Mouse (Mus musculus): ENCODE results near the gene Hgfac. TPM values are rescaled to one million over a fixed set of nuclear protein-coding genes. Genes with fewer than 3 reads are reported as not detected.

The Hgfac gene
- polyA plus RNA-seq, 1 experiment from 2014 or later: 0.49 TPM

- Histone ChIP-seq H3K27me3 (ENCODE audit: control insufficient read depth, insufficient read depth, low read length) (no peaks in the 10 kb centered on the region), H3K9ac (ENCODE audit: low read length) (no peak overlapping the region), H3K36me3 (ENCODE audit: control insufficient read depth, insufficient read depth, low read length) (peaks cover 9% of the 10 kb centered on the region; the same call in 1 of the 2 replicates), H3K4me3 (ENCODE audit: control insufficient read depth in 1 of 2, insufficient read depth in 1 of 2, low read depth in 1 of 2, low read length in 2 of 2) (no peak overlapping the region), H3K4me1 (ENCODE audit: control insufficient read depth in 2 of 2, insufficient read depth in 2 of 2, low read length in 2 of 2) (peaks cover 12 to 20% of the 10 kb centered on the region in 2 experiments), H3K4me2 (ENCODE audit: low read length) (no peak overlapping the region), H3K9me3 (ENCODE audit: control insufficient read depth, low read length) (no peaks in the 10 kb centered on the region), H3K27ac (replicated peaks in 1 of 2; ENCODE audit: control insufficient read depth in 1 of 2, insufficient read depth in 1 of 2, low read depth in 2 of 2, low read length in 2 of 2) (no peak overlapping the region)
- 84% methylated on average over 3 of the region's 3 CpGs for WGBS
- ATAC-seq (ENCODE audit: insufficient number of reproducible peaks, insufficient read depth, low FRiP score, low read depth): no peak
Measured at GRCm38 (mm10) chr5:35005659-35006058, 35.6 kb upstream of the Hgfac start.

GRCm38 (mm10) chr5:35006599-35006998 is 34.7 kb upstream of the Hgfac start:
- H3K36me3 ChIP-seq (ENCODE audit: control insufficient read depth, insufficient read depth, low read length): peaks cover 5% of the 10 kb centered on the region; the same call in 1 of the 2 replicates
- no peak for ATAC-seq (ENCODE audit: insufficient number of reproducible peaks, insufficient read depth, low FRiP score, low read depth)
- H3K9ac ChIP-seq (ENCODE audit: low read length): no peak overlapping the region
- no peak overlapping the region for H3K27ac ChIP-seq (replicated peaks in 1 of 2; ENCODE audit: control insufficient read depth in 1 of 2, insufficient read depth in 1 of 2, low read depth in 2 of 2, low read length in 2 of 2)
- 82% methylated on average over 2 of the region's 2 CpGs for WGBS
- no peaks in the 10 kb centered on the region for H3K27me3 ChIP-seq (ENCODE audit: control insufficient read depth, insufficient read depth, low read length)
- no peak overlapping the region for H3K4me3 ChIP-seq (ENCODE audit: control insufficient read depth in 1 of 2, insufficient read depth in 1 of 2, low read depth in 1 of 2, low read length in 2 of 2)
- no peak overlapping the region for H3K4me2 ChIP-seq (ENCODE audit: low read length)
- H3K4me1 ChIP-seq (ENCODE audit: control insufficient read depth in 2 of 2, insufficient read depth in 2 of 2, low read length in 2 of 2): peaks cover 12 to 20% of the 10 kb centered on the region in 2 experiments
- H3K9me3 ChIP-seq (ENCODE audit: control insufficient read depth, low read length): no peaks in the 10 kb centered on the region

GRCm38 (mm10) chr5:35009163-35009562 is 32.1 kb upstream of the Hgfac start:
- Histone ChIP-seq H3K9me3 (ENCODE audit: control insufficient read depth, low read length) (no peaks in the 10 kb centered on the region), H3K4me2 (ENCODE audit: low read length) (no peak overlapping the region), H3K4me3 (ENCODE audit: control insufficient read depth in 1 of 2, insufficient read depth in 1 of 2, low read depth in 1 of 2, low read length in 2 of 2) (no peak overlapping the region), H3K9ac (ENCODE audit: low read length) (no peak overlapping the region), H3K36me3 (ENCODE audit: control insufficient read depth, insufficient read depth, low read length) (peaks cover 5% of the 10 kb centered on the region; the same call in 1 of the 2 replicates), H3K27ac (replicated peaks in 1 of 2; ENCODE audit: control insufficient read depth in 1 of 2, insufficient read depth in 1 of 2, low read depth in 2 of 2, low read length in 2 of 2) (no peak overlapping the region), H3K27me3 (ENCODE audit: control insufficient read depth, insufficient read depth, low read length) (no peaks in the 10 kb centered on the region), H3K4me1 (ENCODE audit: control insufficient read depth in 2 of 2, insufficient read depth in 2 of 2, low read length in 2 of 2) (peaks cover 6 to 15% of the 10 kb centered on the region in 2 experiments)
- no peak for ATAC-seq (ENCODE audit: insufficient number of reproducible peaks, insufficient read depth, low FRiP score, low read depth)
- 57% methylated on average over 4 of the region's 4 CpGs for WGBS

- Histone ChIP-seq H3K36me3 (ENCODE audit: control insufficient read depth, insufficient read depth, low read length) (peaks cover 4% of the 10 kb centered on the region; the same call in 1 of the 2 replicates), H3K4me1 (ENCODE audit: control insufficient read depth in 2 of 2, insufficient read depth in 2 of 2, low read length in 2 of 2) (peaks cover 6 to 15% of the 10 kb centered on the region in 2 experiments), H3K4me3 (ENCODE audit: control insufficient read depth in 1 of 2, insufficient read depth in 1 of 2, low read depth in 1 of 2, low read length in 2 of 2) (no peak overlapping the region), H3K27ac (replicated peaks in 1 of 2; ENCODE audit: control insufficient read depth in 1 of 2, insufficient read depth in 1 of 2, low read depth in 2 of 2, low read length in 2 of 2) (no peak overlapping the region), H3K4me2 (ENCODE audit: low read length) (no peak overlapping the region), H3K27me3 (ENCODE audit: control insufficient read depth, insufficient read depth, low read length) (no peaks in the 10 kb centered on the region), H3K9ac (ENCODE audit: low read length) (no peak overlapping the region), H3K9me3 (ENCODE audit: control insufficient read depth, low read length) (no peaks in the 10 kb centered on the region)
- WGBS: 57% methylated on average over 5 of the region's 5 CpGs
- ATAC-seq (ENCODE audit: insufficient number of reproducible peaks, insufficient read depth, low FRiP score, low read depth): no peak
Measured at GRCm38 (mm10) chr5:35010656-35011055, 30.7 kb upstream of the Hgfac start.

GRCm38 (mm10) chr5:35011156-35011923 is 30.0 kb upstream of the Hgfac start:
- no peaks in the 10 kb centered on the region for H3K27me3 ChIP-seq (ENCODE audit: control insufficient read depth, insufficient read depth, low read length)
- no peak overlapping the region for H3K4me3 ChIP-seq (ENCODE audit: control insufficient read depth in 1 of 2, insufficient read depth in 1 of 2, low read depth in 1 of 2, low read length in 2 of 2)
- WGBS: 97% methylated on average over 6 of the region's 6 CpGs
- H3K9me3 ChIP-seq (ENCODE audit: control insufficient read depth, low read length): no peaks in the 10 kb centered on the region
- H3K4me1 ChIP-seq (ENCODE audit: control insufficient read depth in 2 of 2, insufficient read depth in 2 of 2, low read length in 2 of 2): peaks cover 6 to 15% of the 10 kb centered on the region in 2 experiments
- H3K9ac ChIP-seq (ENCODE audit: low read length): no peak overlapping the region
- ATAC-seq (ENCODE audit: insufficient number of reproducible peaks, insufficient read depth, low FRiP score, low read depth): no peak
- no peak overlapping the region for H3K4me2 ChIP-seq (ENCODE audit: low read length)
- H3K27ac ChIP-seq (replicated peaks in 1 of 2; ENCODE audit: control insufficient read depth in 1 of 2, insufficient read depth in 1 of 2, low read depth in 2 of 2, low read length in 2 of 2): no peak overlapping the region
- 0 out of 2 replicates have a peak, but pooled peaks cover 3% of the 10 kb centered on the region for H3K36me3 ChIP-seq (ENCODE audit: control insufficient read depth, insufficient read depth, low read length)

GRCm38 (mm10) chr5:35014036-35014435 is 27.3 kb upstream of the Hgfac start:
- Histone ChIP-seq H3K9ac (ENCODE audit: low read length) (no peak overlapping the region), H3K4me3 (ENCODE audit: control insufficient read depth in 1 of 2, insufficient read depth in 1 of 2, low read depth in 1 of 2, low read length in 2 of 2) (no peak overlapping the region)

GRCm38 (mm10) chr5:35019673-35020300 is 21.5 kb upstream of the Hgfac start:
- Histone ChIP-seq H3K9ac (ENCODE audit: low read length) (no peak overlapping the region), H3K4me1 (ENCODE audit: control insufficient read depth in 2 of 2, insufficient read depth in 2 of 2, low read length in 2 of 2) (peaks cover 13 to 40% of the 10 kb centered on the region in 2 experiments), H3K36me3 (ENCODE audit: control insufficient read depth, insufficient read depth, low read length) (peaks cover 35% of the 10 kb centered on the region), H3K4me3 (ENCODE audit: control insufficient read depth in 1 of 2, insufficient read depth in 1 of 2, low read depth in 1 of 2, low read length in 2 of 2) (no peak overlapping the region), H3K27me3 (ENCODE audit: control insufficient read depth, insufficient read depth, low read length) (no peaks in the 10 kb centered on the region), H3K9me3 (ENCODE audit: control insufficient read depth, low read length) (no peaks in the 10 kb centered on the region), H3K27ac (replicated peaks in 1 of 2; ENCODE audit: control insufficient read depth in 1 of 2, insufficient read depth in 1 of 2, low read depth in 2 of 2, low read length in 2 of 2) (peak overlapping the region; percentile 13 to 27; a peak in 1 of 4 replicates), H3K4me2 (ENCODE audit: low read length) (no peak overlapping the region)
- WGBS: 57% methylated on average over 9 of the region's 9 CpGs
- no peak for ATAC-seq (ENCODE audit: insufficient number of reproducible peaks, insufficient read depth, low FRiP score, low read depth)

More at GRCm38 (mm10) chr5:35014036-35014435, 27.3 kb upstream of the Hgfac start:
- Histone ChIP-seq H3K9me3 (ENCODE audit: control insufficient read depth, low read length) (no peaks in the 10 kb centered on the region), H3K27me3 (ENCODE audit: control insufficient read depth, insufficient read depth, low read length) (no peaks in the 10 kb centered on the region), H3K27ac (replicated peaks in 1 of 2; ENCODE audit: control insufficient read depth in 1 of 2, insufficient read depth in 1 of 2, low read depth in 2 of 2, low read length in 2 of 2) (no peak overlapping the region), H3K4me2 (ENCODE audit: low read length) (no peak overlapping the region), H3K36me3 (ENCODE audit: control insufficient read depth, insufficient read depth, low read length) (0 out of 2 replicates have a peak, but pooled peaks cover 3% of the 10 kb centered on the region), H3K4me1 (ENCODE audit: control insufficient read depth in 2 of 2, insufficient read depth in 2 of 2, low read length in 2 of 2) (peaks cover 5 to 16% of the 10 kb centered on the region in 2 experiments)
- no peak for ATAC-seq (ENCODE audit: insufficient number of reproducible peaks, insufficient read depth, low FRiP score, low read depth)
- 80% methylated on average over 6 of the region's 6 CpGs for WGBS
